11 mouse cellular contexts compared by ENCODE assay signal in the genomic region with DNA sequence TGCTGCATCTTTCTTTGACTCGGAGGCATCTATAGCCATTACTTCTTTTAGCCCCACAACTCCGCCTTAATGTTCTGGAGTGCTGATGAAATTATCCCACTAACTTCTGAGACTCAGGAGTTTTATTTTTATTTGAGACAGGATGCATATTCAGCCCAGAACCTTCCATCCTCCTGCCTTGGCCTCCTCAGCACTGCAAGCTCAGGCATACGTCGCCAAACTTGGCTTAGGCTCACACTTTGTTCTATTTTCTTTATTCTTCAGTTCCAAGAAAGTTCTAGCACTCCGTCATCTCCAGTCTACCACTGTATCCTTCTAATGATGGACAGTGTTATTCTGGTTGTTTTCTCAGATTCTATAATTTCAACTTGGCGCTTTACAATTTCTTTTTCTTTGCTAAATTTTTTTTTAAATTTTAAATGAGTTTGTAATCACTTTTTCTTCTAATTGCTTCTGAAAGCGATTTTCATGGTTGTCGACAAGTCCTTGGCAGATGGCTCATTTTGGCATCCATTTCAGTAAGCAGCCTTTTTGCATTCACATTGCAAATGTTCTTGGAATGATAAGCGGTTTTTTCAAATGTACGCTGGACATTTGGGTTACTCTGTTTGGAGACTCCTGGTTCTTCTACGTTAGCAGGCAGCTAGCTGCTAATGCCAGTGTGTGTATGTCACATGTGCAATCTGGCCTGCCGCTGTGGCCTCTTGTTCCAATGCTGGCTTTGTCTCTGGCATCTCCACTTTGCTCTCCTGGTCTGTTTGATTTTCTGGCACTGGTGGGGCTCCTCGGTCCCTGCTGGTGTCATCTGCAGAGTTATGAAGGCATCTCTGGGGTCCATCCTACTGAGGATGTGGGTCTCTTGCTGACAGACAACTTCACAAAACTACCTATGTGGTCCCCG. TPM values are rescaled to one million over a fixed set of nuclear protein-coding genes. Genes with fewer than 3 reads are reported as not detected.
A peak's percentile ranks its signal among the peaks of the same experiment; 100 is the strongest.
DNase-seq lines count a peak whose midpoint lies in the region; ATAC-seq and TF ChIP-seq lines count a peak whose summit lies in the region.
"Had no signal": no experiment of that assay in that cellular context is flagged by ENCODE, and none has a peak within 500 bp of the region (broad histone marks: within the 10 kb centered on the region; RNA-seq: fewer than 3 reads in every experiment).

No protein-coding gene starts in this region.

- TF ChIP-seq CTCF in lung, postnatal 0 days (IDR thresholded peaks at IDR 0.05), result no peak

- no peak for TF ChIP-seq EP300 in lung, postnatal 0 days (IDR thresholded peaks at IDR 0.05)

- peak overlapping the region; percentile 40; the same call in 1 of the 2 replicates for H3K27ac ChIP-seq in lung, postnatal 0 days (ENCODE audit: low read length)
- H3K27ac ChIP-seq: limb, embryonic 10.5 days; lung, embryonic 15.5 days had no signal

- H3K4me1 ChIP-seq in lung, postnatal 0 days (ENCODE audit: insufficient read depth, low read depth, low read length), result 0 out of 2 replicates have a peak, but pooled peaks cover 7% of the 10 kb centered on the region

- WGBS in lung, postnatal 0 days, result 77% methylated on average over 14 of the region's 14 CpGs

- no peak overlapping the region for H3K9ac ChIP-seq in lung, postnatal 0 days (replicated peaks; ENCODE audit: low read depth)
- H3K9ac ChIP-seq: lung, embryonic 15.5 days had no signal

- H3K36me3 ChIP-seq in lung, postnatal 0 days (ENCODE audit: insufficient read depth, low read length), result no peaks in the 10 kb centered on the region
- H3K36me3 ChIP-seq: lung, embryonic 15.5 days had no signal

- intact Hi-C loops in left cerebral cortex, postnatal 25 days (cut with DNase I), result loop anchor here (1.0 to 5.0 kb wide), 2 partner anchors 9 to 55 kb away; partner anchors contain the start of gene Sun1

- H3K4me2 ChIP-seq in lung, postnatal 0 days (replicated peaks; ENCODE audit: low read depth, low read length), result no peak overlapping the region
- H3K4me2 ChIP-seq: lung, embryonic 15.5 days had no signal

- no peaks in the 10 kb centered on the region for H3K9me3 ChIP-seq in lung, postnatal 0 days (ENCODE audit: low read length)
- H3K9me3 ChIP-seq: limb, embryonic 10.5 days; lung, embryonic 15.5 days had no signal

- no peak for ATAC-seq in lung, postnatal 0 days
- ATAC-seq: CD4-positive, CD25-positive, alpha-beta regulatory T cell, adult 4 months had no signal

- DNase-seq in heart, adult 18-20 months, result peak; percentile 18 to 30
- DNase-seq in heart, adult 9 months (ENCODE audit: low spot score in 2 of 2), result no peak
- peak; percentile 39 for DNase-seq in lung, postnatal 0 days (ENCODE audit: low spot score)
- DNase-seq in lung, postnatal 4 days, result no peak
- DNase-seq in cerebellum, adult 9-10 months, result peak; percentile 88
- peak; percentile 45 to 84 for DNase-seq in left cerebral cortex, postnatal 25 days (ENCODE audit: low spot score in 2 of 2)
- DNase-seq in thymus, postnatal 14 days, result no peak
- DNase-seq in Muller cell, postnatal 12 days (ENCODE audit: inconsistent ontology term), result no peak

- H3K4me3 ChIP-seq in lung, postnatal 0 days (ENCODE audit: low read depth, low read length), result no peak overlapping the region
- H3K4me3 ChIP-seq: limb, embryonic 10.5 days; lung, embryonic 15.5 days had no signal

- H3K27me3 ChIP-seq in lung, postnatal 0 days (replicated peaks; ENCODE audit: insufficient read depth, low read length), result no peaks in the 10 kb centered on the region
- H3K27me3 ChIP-seq: lung, embryonic 15.5 days had no signal

RNA-seq across cellular contexts. Expression of gene Prkar1b, which starts 2.4 kb away (rescaled TPM):
- 1 to 10 TPM; 1.5 to 2.0 TPM for total RNA-seq in heart, adult 18-20 months (2021)
- 14.4 and 16.5 TPM in 2 replicates for polyA plus RNA-seq in lung, postnatal 0 days (2015; fragmentation: Nextera tagmentation; extraction: Ambion mirVana)
- 100 to 1,000 TPM; 755 to 765 TPM for total RNA-seq in left cerebral cortex, postnatal 25 days (2021)

RNA-seq across cellular contexts. Expression of gene Dnaaf5, which starts 2.6 kb away (rescaled TPM):
- total RNA-seq in heart, adult 18-20 months (2021), result 10 to 100 TPM; 13.5 to 19.7 TPM
- 2.7 and 2.8 TPM in 2 replicates for polyA plus RNA-seq in lung, postnatal 0 days (2015; fragmentation: Nextera tagmentation; extraction: Ambion mirVana)
- total RNA-seq in left cerebral cortex, postnatal 25 days (2021), result 1 to 10 TPM; 7.9 to 8.2 TPM

RNA-seq across cellular contexts. Expression of gene Sun1, which starts 53.0 kb away (rescaled TPM):
- total RNA-seq in heart, adult 18-20 months (2021), result 10 to 100 TPM; 48.3 to 56.7 TPM
- polyA plus RNA-seq in lung, postnatal 0 days (2015; fragmentation: Nextera tagmentation; extraction: Ambion mirVana), result 35.1 and 37.6 TPM in 2 replicates
- 100 to 1,000 TPM; 115 to 136 TPM for total RNA-seq in left cerebral cortex, postnatal 25 days (2021)

Comparison
In these comparisons a context has a peak if more than half of its experiments do, and no peak if none do; other contexts are left out.
1. DNase-seq: peak in heart, adult 18-20 months (2 of 2), lung, postnatal 0 days (single experiment), cerebellum, adult 9-10 months (single experiment) and left cerebral cortex, postnatal 25 days (2 of 2); none in heart, adult 9 months (0 of 2), lung, postnatal 4 days (0 of 2), thymus, postnatal 14 days (single experiment) and Muller cell, postnatal 12 days (single experiment).
2. RNA of gene Prkar1b, which starts 2.4 kb away (total RNA-seq): 755 to 765 TPM in left cerebral cortex, postnatal 25 days; 1.5 to 2.0 TPM in heart, adult 18-20 months; every median in the first group is over 100 times any median in the second.